Mouse (Mus musculus) cerebellum, postnatal 25 days (tissue): ENCODE data around the gene Slc51b.

ENCODE experiments used
- DNase-seq, 2 experiments: peaks; one replicate each; pipeline ENCODE4 v3.0.0; 2021; ENCODE audit warnings: mixed read lengths in 2 of 2

Slc51b gene

DNA sequence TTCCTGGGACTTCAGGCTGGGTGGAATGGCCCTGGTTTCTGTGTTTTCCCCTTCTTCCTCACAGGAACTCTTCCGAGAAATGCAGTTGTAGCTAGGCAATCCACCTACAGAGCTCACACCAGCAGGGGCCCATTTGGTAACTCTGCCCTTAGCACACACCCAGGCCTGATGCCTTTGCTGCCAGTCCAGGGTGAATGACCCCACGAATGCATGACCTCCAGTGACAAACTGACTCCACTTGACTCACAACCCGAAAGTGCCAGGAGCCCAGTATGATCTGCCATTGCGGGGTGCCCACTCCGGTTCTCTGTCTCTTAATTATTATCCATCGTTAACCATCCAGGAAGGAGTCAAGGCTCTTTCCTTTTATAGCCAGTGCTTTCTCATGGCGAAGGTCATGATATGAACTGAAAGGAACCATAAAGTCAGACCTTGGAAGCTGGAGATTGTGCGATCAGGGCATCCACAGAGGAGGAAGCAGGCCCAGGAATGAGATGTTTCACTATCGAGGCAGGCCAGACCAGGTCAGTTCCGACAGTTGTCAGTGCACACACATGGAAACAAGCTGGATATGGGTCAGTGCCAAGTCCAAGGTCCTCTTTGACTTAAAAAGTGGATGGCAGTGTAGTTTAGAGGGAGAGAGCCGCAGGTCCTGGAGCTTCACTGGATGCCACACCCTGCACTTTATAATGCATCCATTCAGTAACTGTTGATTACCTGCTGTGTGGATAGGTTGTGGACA lies at the start of gene Slc51b:
Gene Slc51b, minus strand, starts transcription at position 196 of the 742 bp plus-strand sequence.
- DNase-seq: no peak

DNA sequence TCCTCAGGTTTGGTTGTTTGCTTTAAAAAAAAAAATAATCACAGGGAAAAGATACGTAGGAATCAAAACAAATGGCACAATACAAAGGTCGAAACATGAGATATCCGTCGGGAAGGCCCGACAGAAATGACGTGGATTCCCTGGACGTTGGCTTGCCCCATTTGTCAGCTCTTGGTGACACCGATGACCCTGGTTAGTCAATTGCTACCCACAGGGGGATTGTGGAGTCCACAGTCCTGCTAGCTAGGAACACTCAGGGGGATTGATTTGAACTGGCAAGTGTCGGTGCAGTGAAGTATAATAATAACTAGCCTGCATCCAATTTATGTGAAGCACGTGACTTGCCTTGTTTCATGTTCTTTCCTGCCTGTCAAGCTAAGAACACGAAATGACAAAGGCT lies 44.9 kb upstream of the Slc51b start:
- DNase-seq: no peak

DNA sequence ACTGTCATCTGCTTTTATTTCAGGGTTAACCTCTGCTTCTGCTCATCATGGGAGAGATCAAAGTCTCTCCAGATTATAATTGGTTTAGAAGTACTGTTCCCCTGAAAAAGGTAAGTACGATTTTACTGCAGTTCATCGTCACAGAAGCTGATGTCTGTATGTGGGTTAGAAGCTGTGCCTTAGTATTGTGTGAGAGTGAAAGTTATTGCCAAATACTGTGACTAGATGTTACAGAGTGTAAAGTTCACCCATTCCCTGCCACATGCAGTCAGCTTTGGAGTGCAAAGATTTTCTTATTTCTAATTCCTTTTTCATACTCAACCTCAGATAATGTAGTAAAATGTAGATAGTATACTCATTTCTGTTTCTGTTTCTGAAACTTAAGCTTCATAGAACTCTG lies 42.5 kb upstream of the Slc51b start:
- no peak for DNase-seq

DNA sequence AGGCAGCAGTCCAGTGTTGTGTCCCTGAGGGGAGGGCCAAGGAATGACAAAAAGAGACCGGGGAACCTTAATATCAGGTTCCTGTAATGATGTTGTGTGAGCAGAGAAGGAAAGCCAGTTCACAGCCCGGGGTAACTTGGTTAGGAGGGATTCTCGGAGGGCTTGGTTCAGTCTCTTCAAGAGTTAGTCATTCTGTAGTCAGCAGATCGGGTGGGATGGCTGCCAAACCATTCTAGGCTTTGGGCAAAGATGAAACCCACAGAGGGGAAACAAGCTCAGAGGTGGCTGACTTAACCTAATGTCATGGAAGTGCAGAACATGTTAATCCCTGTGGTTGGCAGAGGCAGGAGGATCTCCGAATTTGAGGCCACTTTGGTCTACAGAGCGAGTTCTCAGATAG lies 41.4 kb upstream of the Slc51b start:
- peak in 1 of 2 experiments; percentile 35 for DNase-seq

DNA sequence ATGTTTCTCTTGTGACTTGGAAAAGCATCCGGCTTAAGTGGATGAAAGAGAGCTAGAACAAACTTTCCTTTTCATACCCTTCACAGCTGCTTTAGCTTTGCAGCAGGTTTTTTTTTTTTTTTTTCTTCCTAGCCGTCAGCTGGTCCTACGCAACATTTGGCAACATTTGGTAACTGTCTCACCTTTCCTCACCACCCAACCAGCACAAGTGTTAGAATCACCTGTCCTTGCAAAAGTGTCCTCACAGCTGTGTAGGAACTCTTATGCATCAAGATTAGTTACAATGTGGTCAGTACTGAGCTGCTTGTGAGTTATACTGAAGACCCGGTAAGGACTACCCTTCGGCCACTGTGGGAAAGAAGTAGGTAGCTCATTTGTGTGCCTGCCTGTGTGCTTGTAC lies 39.8 kb upstream of the Slc51b start:
- no peak for DNase-seq

DNA sequence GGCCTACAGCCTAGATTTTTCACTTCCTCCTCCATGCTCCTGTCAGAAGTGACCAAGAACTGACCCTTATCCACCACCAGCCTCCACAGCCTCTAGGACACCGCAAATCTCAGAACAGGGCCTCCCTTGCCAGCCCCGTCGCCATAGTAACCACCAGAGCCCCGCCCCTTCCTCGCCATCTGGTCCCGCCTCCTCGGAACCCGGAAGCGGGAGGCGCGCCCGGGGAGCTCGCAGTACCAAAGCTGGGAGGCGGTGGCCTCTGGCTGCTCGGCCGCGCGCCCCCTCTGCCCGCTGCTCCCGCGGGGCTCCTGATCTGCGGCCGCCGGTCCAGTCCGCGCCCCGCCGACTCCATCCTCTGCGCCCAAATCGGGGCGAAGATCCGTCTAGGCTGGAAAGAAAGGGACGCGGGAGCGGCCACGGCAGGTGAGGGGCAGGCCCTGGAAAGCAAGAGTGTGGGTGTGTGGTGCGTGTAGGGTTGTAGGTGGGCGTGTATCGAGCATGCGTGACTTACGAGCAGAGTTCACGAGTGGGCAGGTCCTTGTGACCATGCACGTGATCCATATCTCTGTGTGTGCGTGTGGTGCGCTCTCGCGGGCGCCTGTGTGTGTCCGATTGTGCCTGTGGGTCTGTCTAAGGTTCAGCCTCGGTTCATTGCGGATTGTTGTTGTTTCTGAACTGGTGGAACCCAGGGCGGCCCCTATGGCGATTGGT lies 38.1 kb upstream of the Slc51b start, which contains the start of gene Spg21:
Gene Spg21, plus strand, starts transcription at position 216 of the 711 bp plus-strand sequence.
- peak; percentile 96 to 98 for DNase-seq

DNA sequence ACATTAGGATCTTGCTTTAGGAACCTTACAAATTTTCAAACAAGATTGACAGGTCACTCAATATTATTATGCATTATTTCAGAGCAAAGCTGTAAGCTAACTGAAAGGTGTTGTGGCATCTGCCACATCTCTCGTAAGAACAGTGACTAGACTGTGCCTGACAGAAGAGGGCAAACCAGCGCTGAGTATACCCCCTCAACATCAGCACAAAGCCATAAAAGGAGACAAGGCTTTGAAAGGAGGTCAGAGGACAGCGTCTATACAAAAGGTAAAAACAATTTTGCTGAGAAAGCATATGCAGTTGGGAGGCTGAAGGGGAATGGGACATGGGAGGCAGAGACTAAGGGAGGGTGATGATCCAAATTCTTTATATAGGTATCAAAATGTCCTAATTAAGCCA lies 37.4 kb upstream of the Slc51b start:
- DNase-seq: no peak

DNA sequence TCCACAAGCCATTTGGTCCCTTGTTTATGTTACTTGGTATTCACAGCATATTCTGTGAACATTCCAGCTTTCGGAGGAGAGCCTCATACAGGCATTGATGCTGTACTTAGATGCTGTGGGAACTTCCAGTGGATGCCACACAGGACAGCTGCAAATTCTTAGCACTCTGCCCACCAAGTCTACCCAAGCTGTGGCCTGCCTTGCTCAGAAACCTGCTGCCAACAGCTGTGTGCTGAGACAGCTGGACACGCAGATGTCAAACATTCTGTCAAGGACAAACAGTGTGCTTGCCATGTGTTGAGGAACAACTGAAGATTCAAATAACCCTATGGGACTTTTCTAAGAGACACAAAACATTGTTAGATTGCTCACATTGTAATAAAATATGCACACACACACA lies 36.2 kb upstream of the Slc51b start:
- no peak for DNase-seq

DNA sequence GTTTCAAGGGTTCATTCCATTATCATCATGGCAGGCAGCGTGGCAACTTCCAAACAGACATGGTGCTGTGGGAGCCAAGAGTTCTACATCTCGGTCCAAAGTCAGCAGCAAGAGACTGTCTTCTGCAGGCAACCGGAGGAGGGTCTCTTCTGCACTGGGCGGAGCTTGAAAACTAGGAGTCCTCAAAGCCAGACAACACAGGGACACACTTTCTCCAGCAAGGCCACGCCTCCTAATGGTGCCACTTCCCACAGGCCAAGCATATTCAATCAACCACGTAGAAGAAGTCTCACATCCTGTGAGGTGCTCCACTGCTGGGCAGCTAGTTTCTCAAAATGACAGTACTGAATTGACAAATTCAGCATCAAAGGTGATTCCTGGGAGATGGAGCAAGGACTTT lies 25.2 kb upstream of the Slc51b start:
- no peak for DNase-seq

DNA sequence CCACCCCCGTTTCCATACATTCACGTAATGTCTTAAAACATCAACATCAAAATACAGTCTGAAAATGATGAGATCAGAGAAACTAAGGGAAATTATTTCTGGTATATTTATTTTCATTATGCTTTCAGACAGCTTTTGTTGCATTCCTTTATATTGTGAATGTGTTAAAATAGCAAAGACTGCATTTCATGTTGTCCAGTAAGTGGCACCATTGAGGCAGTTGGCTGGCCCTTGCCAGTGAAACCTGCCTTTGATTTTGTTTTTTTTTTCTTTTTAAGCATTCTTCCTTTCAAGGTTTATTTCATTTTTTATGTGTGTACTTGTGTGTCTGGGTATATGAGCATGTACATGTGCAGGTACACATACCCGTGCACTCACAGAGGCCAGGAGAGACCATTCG lies 21.9 kb upstream of the Slc51b start:
- DNase-seq: no peak

DNA sequence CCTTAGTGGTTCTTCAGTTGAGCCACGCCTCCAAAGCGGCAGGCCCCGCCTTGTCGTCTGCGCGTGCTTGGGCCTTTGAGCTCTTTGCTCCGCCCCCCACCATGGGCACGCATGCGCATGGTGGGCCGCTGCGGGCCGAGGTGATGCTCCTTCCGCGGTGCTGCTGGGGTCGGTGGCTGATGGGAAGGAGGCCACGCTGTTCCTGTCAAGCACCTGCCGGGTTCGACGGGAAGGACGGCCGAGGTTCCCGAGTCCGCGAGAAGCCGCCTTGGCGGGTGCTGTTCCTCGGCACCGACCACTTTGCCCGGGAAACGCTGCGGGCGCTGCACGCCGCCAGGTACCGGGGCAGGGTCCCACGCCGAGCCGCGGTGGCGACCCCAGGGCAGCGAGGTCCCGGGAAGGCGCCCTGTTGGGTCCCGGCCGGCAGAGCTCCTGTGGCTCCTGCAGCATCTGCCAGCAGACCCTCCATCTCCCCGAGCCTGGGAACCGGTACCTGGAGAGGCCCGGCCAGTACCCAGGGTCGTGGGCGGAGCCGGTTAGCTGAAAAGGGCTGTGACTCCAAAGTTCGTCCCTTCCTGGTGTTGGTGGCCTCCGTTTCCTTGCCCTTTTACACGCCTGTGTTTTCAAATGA lies 13.0 kb upstream of the Slc51b start, which contains the start of gene Mtfmt:
Gene Mtfmt, plus strand, starts transcription at position 112 of the 631 bp plus-strand sequence.
- peak; percentile 91 to 96 for DNase-seq

DNA sequence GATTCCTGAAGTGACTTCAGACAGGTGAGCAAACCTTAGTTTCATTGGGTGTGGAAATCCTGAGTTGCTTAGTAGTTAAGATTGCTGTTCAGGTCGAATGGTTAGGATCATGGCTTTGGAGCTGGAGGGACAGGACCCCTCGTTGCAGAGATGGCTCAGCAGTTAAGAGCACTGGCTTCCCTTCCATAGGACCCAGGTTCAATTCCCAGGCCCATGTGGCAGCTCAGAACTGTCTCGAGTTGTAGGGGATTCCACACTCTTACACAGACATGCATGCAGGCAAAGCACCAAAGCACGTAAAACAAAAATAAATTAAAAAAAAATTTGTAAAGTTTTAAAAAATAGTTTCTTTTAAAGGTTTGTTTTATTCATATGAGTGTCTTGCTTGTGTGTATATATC lies 12.5 kb upstream of the Slc51b start:
- no peak for DNase-seq

DNA sequence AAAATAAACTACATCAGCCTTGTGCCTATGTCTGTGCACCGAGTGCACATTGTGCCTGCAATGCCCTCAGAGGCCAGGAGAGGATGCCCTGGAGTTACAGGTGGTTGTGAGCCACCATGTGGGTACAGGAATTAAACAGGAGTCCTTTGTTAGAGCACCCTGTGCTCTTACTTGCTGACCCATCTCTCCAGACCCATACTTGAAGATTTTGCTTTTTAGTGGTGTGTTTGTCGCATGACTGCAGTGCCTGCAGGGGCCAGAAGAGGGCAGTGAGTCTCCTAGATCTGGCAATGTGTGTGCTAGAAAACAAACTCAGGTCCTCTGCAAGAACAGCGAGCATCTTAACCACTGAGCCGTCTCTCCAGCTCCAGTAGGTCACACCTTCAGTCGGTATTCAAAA lies 11.4 kb upstream of the Slc51b start:
- peak; percentile 38 to 52 for DNase-seq

DNA sequence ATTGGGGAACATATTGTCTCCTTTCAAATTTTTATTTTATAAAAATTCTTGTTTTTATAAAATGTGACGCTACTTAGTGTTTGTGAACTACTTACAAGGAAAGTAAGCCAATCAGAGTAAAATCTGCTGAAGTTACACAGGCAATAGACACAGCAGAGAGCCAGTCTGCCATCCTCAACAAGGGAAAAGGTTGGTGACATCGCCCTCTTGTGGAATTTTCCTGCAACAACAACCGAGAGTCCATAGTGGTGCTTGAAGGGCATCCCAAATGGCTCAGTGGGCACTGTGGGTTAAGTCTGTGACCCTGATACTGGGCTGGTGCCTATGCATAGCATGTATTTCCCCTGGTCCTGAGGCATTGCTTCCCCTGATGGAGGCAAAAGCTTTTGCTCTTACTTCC lies 9.5 kb upstream of the Slc51b start:
- peak; percentile 84 to 88 for DNase-seq

DNA sequence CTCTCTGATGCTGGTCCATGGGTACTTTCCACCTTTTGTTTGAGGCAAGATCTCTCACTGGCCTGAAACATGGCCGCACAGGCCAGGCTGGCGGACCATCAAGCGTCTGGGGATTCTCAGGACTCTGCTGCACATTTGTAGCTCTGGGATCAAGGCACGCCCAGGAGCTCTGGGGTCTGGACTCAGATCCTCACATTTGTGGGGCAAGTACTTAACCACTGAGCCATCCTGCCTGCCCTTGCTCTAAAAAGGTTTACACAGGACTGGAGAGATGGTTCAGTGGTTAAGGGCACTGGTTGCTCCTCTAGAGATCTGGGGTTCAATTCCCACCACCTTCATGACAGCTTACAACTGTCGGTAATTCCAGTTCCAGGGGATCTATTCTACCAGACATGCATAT lies 8.2 kb upstream of the Slc51b start:
- no peak for DNase-seq

DNA sequence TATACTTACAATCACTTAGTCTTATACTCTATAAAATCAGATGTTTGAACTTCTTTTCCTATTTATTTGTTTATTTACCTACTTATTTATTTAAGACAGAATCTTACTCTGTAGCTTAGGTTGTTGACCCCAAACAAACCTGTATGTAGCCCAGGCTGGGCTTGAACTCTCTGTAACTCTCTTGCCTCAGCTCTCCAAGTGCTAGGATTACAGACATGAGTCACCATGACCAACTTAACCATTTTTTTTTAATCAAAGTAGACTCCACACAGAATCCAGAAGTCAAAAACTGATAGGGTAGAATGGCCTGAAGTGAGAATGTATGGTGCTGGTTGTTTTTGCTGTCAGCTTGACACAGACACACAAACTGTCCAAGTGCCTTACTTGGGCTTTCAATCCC lies 7.6 kb upstream of the Slc51b start:
- DNase-seq: no peak

DNA sequence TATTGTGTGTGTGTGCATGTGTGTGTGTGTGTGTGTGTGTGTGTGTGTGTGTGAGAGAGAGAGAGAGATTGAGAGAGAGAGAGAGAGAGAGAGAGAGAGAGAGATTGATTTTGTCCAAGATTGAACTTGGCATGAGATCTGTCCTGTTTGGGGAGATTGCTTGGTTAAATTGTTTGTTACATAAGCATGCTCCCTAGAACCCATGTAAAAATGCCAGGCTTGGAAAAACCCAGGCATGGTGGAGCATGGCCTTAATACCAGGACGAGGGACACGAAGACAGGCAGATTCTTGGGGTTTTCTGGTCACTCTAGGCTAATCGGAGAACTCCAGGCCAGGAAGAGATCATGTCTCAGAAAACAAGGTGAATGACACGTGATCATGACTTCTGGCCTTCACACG lies 5.2 kb upstream of the Slc51b start:
- no peak for DNase-seq

DNA sequence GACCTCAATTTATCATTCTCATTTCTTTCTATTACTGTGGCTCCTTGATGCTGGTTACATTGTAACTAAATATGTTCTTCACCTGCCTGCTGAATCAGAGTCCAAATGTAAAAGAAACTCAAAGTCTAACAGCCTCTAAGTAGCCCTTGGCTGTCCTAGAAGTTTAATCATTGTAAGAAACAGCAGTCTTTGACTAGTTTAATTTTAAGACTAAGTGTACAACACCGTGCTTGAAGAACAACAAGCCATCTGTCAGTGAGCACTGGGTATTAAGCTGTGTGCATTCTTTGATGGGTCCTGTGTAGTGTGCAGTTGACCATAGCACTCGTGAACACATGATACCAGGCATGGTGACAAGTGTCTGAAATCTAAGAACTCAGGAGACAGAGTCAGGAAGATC lies 4.8 kb upstream of the Slc51b start:
- DNase-seq: no peak

DNA sequence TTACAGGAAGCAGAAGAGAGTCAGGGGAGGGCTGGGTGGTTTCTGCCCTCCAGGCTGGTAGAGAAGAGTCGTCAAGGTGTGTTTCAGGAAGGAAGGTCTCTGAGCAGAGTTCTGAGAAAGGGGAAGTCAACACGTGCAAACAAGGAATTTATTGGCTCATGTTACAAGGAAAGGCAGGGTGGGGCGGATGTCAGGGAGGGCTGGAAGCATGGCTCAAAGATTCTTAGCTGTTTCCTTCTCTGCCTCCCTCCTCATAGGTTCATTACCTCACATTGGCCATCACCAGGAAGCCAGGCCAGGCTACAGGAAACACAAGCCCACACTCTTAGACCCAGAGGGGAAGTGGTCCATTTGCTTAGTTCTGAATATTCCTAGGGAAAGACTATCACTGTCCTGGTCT lies 1.6 kb upstream of the Slc51b start:
- DNase-seq: no peak

DNA sequence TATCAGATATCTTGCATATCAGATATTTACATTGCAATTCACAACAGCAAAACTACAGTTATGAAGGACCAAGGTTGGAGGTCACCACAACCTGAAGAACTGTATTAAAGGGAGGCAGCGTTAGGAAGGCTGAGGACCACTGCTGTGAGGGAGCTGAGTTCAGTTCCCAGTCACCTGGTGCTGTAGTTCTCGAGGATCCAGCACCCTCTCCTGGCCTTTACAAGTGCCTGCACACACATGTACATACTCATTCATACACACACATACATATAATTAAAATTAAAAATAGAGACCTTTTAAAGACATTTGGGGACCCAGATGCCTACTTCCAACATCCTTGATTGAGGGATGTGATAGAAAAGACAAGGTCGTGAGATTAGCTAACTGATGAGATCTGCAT lies 3.1 kb downstream of the Slc51b start:
- DNase-seq: no peak

DNA sequence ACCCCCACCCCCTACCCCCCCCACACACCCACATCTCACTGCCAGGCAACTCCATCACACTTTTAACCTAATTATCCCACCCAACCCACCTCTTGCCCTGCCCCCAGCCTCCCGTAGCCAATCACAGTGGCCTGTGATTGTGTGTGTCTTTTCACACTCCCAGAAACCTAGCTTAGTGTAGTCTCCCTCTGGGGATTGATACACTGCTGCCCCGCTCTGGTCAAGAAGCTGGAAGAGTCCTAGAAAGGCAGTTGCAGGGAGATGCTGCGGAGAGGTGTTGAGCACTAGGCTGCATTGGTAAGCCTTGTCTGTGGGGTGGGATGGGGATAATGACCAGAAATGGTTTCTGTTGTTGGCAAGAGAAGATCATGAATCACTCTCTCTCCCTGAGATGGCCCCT lies 5.0 kb downstream of the Slc51b start:
- no peak for DNase-seq

DNA sequence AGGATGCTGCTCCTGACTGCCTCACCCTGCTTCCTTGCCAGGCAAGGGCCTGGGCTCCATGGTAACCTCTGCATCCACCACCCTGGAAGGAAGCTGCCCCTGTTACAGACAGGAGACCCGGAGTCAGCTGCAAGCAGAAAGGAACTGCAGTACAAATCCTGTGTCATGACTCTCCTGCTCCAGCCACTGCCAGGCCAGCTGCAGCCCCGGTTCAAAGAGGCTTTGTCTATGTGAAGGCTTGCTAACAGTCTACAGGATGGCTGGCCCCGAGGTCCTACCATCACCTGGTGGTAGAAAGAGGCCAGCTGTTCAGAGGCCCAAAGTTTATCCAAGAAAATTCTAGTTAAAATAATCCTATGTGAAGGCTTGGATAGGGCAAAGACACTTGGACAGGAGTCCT lies 11.4 kb downstream of the Slc51b start:
- DNase-seq: no peak

DNA sequence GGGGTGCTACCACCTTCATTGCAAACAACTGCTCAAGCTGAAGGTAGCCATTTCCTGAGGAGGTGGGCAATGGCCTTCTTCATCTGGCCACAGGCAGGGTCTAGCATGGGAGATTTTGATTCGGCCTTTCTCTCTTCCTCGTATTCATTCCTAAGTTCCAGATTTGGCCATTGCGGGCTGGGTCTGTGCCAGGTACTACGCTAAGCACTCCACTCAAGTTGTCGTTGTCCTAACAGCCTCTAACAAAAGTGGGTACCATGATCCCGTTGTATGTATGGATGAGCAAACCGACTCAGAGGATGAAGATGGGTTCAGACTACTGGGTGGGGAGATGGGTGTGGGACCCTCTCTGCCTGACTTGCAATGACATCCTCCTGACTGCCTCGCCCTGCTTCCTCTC lies 12.4 kb downstream of the Slc51b start:
- DNase-seq: no peak

DNA sequence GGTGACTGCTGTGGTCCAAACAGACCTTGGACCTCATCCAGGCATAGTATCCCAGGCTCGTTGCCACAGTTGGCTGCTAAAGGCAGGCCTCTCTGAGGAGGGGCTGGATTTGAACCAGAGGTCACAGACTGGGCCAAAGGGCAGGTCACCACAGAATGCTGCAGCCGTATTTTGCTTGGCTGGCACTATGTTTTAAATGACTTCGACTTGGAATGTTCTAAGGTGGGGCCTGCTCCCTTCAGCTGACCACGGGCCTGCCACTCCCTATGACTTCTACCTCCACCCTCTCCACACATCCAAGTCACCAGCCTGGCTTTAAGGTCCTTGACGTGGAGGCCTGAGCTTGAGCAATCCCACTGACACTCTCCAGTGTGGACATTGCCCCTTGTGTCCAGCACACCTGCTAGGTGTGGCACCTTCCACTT lies 13.9 kb downstream of the Slc51b start:
- no peak for DNase-seq
